Mouse (Mus musculus): Measurements from ENCODE around the gene Cbx6. TPM values are rescaled to one million over a fixed set of nuclear protein-coding genes. Genes with fewer than 3 reads are reported as not detected.

The Cbx6 gene
- polyA plus RNA-seq, 1 experiment: 19.9 TPM

GRCm38 (mm10) chr15:79785056-79785455 is 49.4 kb downstream of the Cbx6 start:
- 0 out of 2 replicates have a peak, but pooled peaks cover 6% of the 10 kb centered on the region for H3K27me3 ChIP-seq (ENCODE audit: control insufficient read depth, insufficient read depth, low read length)
- no peaks in the 10 kb centered on the region for H3K36me3 ChIP-seq (ENCODE audit: control insufficient read depth, insufficient read depth, low read length)
- H3K27ac ChIP-seq (ENCODE audit: insufficient read depth, low read depth, low read length): no peak overlapping the region
- WGBS: 56% methylated on average over 1 of the region's 1 CpGs
- H3K4me1 ChIP-seq (ENCODE audit: control insufficient read depth, insufficient read depth, insufficient read length, low read length): no peaks in the 10 kb centered on the region
- no peak overlapping the region for H3K4me3 ChIP-seq (ENCODE audit: low read depth, low read length)
- no peak for TF ChIP-seq CTCF (IDR thresholded peaks at IDR 0.05; ENCODE audit: extremely low read depth, insufficient read length, insufficient replicate concordance, low read depth, low read length)
- TF ChIP-seq POLR2A (IDR thresholded peaks at IDR 0.05; ENCODE audit: low read depth, low read length): no peak

- Histone ChIP-seq H3K4me3 (ENCODE audit: low read depth, low read length) (no peak within 1 kb of the TSS), H3K4me1 (ENCODE audit: control insufficient read depth, insufficient read depth, insufficient read length, low read length) (peaks cover 7% of the 10 kb centered on the region; the same call in 1 of the 2 replicates), H3K27ac (ENCODE audit: insufficient read depth, low read depth, low read length) (no peak within 1 kb of the TSS), H3K27me3 (ENCODE audit: control insufficient read depth, insufficient read depth, low read length) (0 out of 2 replicates have a peak, but pooled peaks cover 2% of the 10 kb centered on the region), H3K36me3 (ENCODE audit: control insufficient read depth, insufficient read depth, low read length) (no peaks in the 10 kb centered on the region)
- no peak for TF ChIP-seq POLR2A (IDR thresholded peaks at IDR 0.05; ENCODE audit: low read depth, low read length)
- no peak for TF ChIP-seq CTCF (IDR thresholded peaks at IDR 0.05; ENCODE audit: extremely low read depth, insufficient read length, insufficient replicate concordance, low read depth, low read length)
These were observed 56.7 kb downstream of the Cbx6 start, which contains the start of gene Dnal4 for GRCm38 (mm10) chr15:79777749-79778148. Dnal4 (minus strand) TSS chr15:79777849.

GRCm38 (mm10) chr15:79775662-79776061 is 58.8 kb downstream of the Cbx6 start:
- peaks cover 12% of the 10 kb centered on the region; the same call in 1 of the 2 replicates for H3K4me1 ChIP-seq (ENCODE audit: control insufficient read depth, insufficient read depth, insufficient read length, low read length)
- no peaks in the 10 kb centered on the region for H3K36me3 ChIP-seq (ENCODE audit: control insufficient read depth, insufficient read depth, low read length)
- no peak overlapping the region for H3K27ac ChIP-seq (ENCODE audit: insufficient read depth, low read depth, low read length)
- TF ChIP-seq CTCF (IDR thresholded peaks at IDR 0.05; ENCODE audit: extremely low read depth, insufficient read length, insufficient replicate concordance, low read depth, low read length): no peak
- no peak for TF ChIP-seq POLR2A (IDR thresholded peaks at IDR 0.05; ENCODE audit: low read depth, low read length)
- 68% methylated on average over 7 of the region's 7 CpGs for WGBS
- H3K4me3 ChIP-seq (ENCODE audit: low read depth, low read length): no peak overlapping the region
- H3K27me3 ChIP-seq (ENCODE audit: control insufficient read depth, insufficient read depth, low read length): 0 out of 2 replicates have a peak, but pooled peaks cover under 1% of the 10 kb centered on the region

- H3K36me3 ChIP-seq (ENCODE audit: control insufficient read depth, insufficient read depth, low read length): no peaks in the 10 kb centered on the region
- under 1% methylated on average over 44 of the region's 50 CpGs for WGBS
- H3K27ac ChIP-seq (ENCODE audit: insufficient read depth, low read depth, low read length): no peak overlapping the region; the same call in 1 of the 2 replicates
- H3K4me3 ChIP-seq (ENCODE audit: low read depth, low read length): peak overlapping the region; percentile 80
- TF ChIP-seq CTCF (IDR thresholded peaks at IDR 0.05; ENCODE audit: extremely low read depth, insufficient read length, insufficient replicate concordance, low read depth, low read length): no peak
- TF ChIP-seq POLR2A (IDR thresholded peaks at IDR 0.05; ENCODE audit: low read depth, low read length): peak; percentile 57; the same call in 1 of the 2 replicates
- peaks cover 23% of the 10 kb centered on the region; the same call in 1 of the 2 replicates for H3K4me1 ChIP-seq (ENCODE audit: control insufficient read depth, insufficient read depth, insufficient read length, low read length)
- no peaks in the 10 kb centered on the region for H3K27me3 ChIP-seq (ENCODE audit: control insufficient read depth, insufficient read depth, low read length)
These were observed 60.1 kb downstream of the Cbx6 start for GRCm38 (mm10) chr15:79774117-79775027.

Other genes with a start within 250 kb of the Cbx6 start
- gene Dmc1, start 229.6 kb downstream of the Cbx6 start, polyA plus RNA-seq (2012; rRNA removed): 0.08 TPM in 1 of 2 replicates, not detected in the other
- 0.06 and 0.25 TPM in 2 replicates for gene Fam227a, start 175.7 kb downstream of the Cbx6 start, polyA plus RNA-seq (2012; rRNA removed)
- gene Cby1, start 175.5 kb downstream of the Cbx6 start, polyA plus RNA-seq (2012; rRNA removed): 3.1 and 5.6 TPM in 2 replicates
- gene Tomm22, start 163.8 kb downstream of the Cbx6 start, polyA plus RNA-seq (2012; rRNA removed): 13.8 and 21.7 TPM in 2 replicates
- 9.5 and 14.2 TPM in 2 replicates for gene Josd1, start 146.8 kb downstream of the Cbx6 start, polyA plus RNA-seq (2012; rRNA removed)
- gene Gtpbp1, start 143.8 kb downstream of the Cbx6 start, polyA plus RNA-seq (2012; rRNA removed): 18.6 and 34.9 TPM in 2 replicates
- gene Sun2, start 92.2 kb downstream of the Cbx6 start, polyA plus RNA-seq (2012; rRNA removed): 12.1 and 18.5 TPM in 2 replicates
- 8.6 and 18.7 TPM in 2 replicates for gene Dnal4, start 56.8 kb downstream of the Cbx6 start, polyA plus RNA-seq (2012; rRNA removed)
- 1.0 and 1.3 TPM in 2 replicates for gene Nptxr, start 29.9 kb downstream of the Cbx6 start, polyA plus RNA-seq (2012; rRNA removed)
- gene Npcd, start 451 bp downstream of the Cbx6 start, polyA plus RNA-seq (2012; rRNA removed): 0.23 and 0.63 TPM in 2 replicates
- 9.3 and 21.1 TPM in 2 replicates for gene Apobec3, start 57.0 kb upstream of the Cbx6 start, polyA plus RNA-seq (2012; rRNA removed)
- 9.9 and 32.8 TPM in 2 replicates for gene Cbx7, start 136.4 kb upstream of the Cbx6 start, polyA plus RNA-seq (2012; rRNA removed)
- 5.7 and 8.0 TPM in 2 replicates for gene Pdgfb, start 180.3 kb upstream of the Cbx6 start, polyA plus RNA-seq (2012; rRNA removed)

Measured in small intestine, adult 2 months (tissue).